Mouse (Mus musculus) erythroblast, embryonic 14.5 days (primary cell): ENCODE measurements at regions not wholly inside any gene's neighbourhood (a gene's known extent, or its start where the extent isn't known, plus 50 kb on each side); places are given as distances from the start of the nearest gene placed in this dataset.

Source experiments
- H3K27me3 ChIP-seq: 2 replicates; pipeline ENCODE4 v1.6.1; 2012; ENCODE audit warnings: inconsistent platforms; ENCODE audit not compliant: control insufficient read depth
- H3K36me3 ChIP-seq: 2 replicates; pipeline ENCODE4 v1.6.1; 2012; ENCODE audit warnings: mild to moderate bottlenecking, inconsistent platforms; ENCODE audit not compliant: control insufficient read depth
- H3K4me1 ChIP-seq: 2 replicates; pipeline ENCODE4 v1.6.1; 2012; ENCODE audit warnings: inconsistent platforms; ENCODE audit not compliant: control insufficient read depth
- H3K4me3 ChIP-seq: replicated peaks from 2 replicates; pipeline ENCODE3; 2012; ENCODE audit warnings: moderate library complexity, mild to moderate bottlenecking, inconsistent platforms
- H3K9me3 ChIP-seq: 2 replicates; pipeline ENCODE4 v1.6.1; 2012; ENCODE audit warnings: low read length, inconsistent platforms, mixed read lengths; ENCODE audit not compliant: control insufficient read depth
- GATA1 ChIP-seq: IDR thresholded peaks from 2 replicates; pipeline ENCODE4 v1.6.1; 2012; ENCODE audit warnings: low read length, inconsistent platforms, mixed read lengths
- TAL1 ChIP-seq: IDR thresholded peaks from 3 replicates; pipeline ENCODE4 v1.6.1; 2012; ENCODE audit warnings: low read length, inconsistent platforms, mixed read lengths

DNA sequence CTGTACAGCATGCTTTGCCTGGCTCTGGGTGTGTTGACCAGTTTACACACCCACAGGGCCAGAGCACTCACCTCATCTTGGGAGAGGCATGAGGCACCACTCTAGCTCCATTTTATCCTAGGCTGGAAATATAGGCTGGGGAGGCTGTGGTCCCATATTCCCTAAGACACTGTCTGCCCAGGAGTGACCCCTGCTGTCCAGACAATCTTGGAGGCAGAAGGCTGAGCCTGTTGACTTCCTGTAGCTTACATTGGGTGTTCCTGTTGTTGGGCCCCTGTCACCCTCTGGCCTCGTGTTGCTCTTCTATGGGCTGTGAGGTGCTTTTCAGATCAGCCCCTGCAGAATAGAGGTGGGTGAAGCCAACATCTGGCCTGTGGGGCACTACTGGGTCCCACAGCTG lies 112.3 kb downstream of the Pja1 start:
- Histone ChIP-seq H3K9me3 (no peaks in the 10 kb centered on the region), H3K27me3 (peaks cover 18% of the 10 kb centered on the region), H3K4me3 (no peak overlapping the region), H3K36me3 (no peaks in the 10 kb centered on the region), H3K4me1 (no peaks in the 10 kb centered on the region)
- TF ChIP-seq GATA1 (no peak), TAL1 (no peak)

DNA sequence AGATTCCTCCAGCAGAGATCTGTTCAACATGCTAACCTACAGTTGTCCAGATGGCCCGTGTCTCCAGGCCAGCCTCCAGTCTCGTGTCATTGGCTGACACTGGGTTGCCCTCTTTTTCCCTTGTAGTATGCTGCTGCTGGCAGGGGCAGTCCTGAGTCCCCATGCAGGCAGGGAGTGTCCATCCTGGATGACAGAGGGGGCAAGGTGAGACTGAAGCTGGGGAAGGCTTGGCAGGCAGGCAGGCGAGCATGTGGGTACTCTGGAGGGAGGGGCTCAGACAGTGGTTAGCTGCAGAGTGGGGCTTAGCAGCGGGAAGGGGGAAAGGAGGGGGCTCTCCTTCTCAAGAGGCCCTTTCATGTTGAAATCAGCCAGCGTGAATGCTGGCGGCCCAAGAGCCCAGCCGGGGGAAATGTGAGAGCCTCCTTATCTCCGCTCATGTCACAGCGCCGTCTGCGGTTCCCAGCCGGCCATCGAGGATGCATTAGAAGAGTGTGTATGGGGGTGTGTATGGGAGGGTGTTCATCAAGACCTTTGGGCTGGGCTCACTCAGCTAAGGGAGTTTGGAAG lies 112.9 kb downstream of the Pja1 start:
- H3K4me1 ChIP-seq = no peaks in the 10 kb centered on the region
- no peak overlapping the region for H3K4me3 ChIP-seq
- peaks cover 18% of the 10 kb centered on the region for H3K27me3 ChIP-seq
- TF ChIP-seq TAL1 (no peak), GATA1 (no peak)
- H3K36me3 ChIP-seq = no peaks in the 10 kb centered on the region
- no peaks in the 10 kb centered on the region for H3K9me3 ChIP-seq

DNA sequence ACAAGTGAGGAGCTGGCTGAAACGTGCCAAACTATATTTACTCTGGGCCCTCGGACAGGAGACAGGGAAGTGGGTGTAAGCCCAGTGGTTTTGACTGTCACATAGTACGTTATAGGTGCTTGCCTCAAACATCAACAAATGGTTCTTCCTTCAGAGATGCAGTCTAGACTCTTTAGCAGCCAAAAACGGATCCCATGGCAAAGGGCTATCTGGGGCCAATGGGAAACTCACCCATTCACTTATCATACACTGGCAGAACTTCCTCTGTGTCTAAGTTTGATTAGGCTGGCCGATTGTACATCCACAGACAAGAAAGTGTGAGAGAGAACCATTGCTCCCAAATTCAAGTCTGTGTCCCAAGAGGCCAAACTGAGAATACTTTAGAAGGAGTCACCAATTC lies 115.9 kb downstream of the Pja1 start:
- no peaks in the 10 kb centered on the region for H3K36me3 ChIP-seq
- H3K4me3 ChIP-seq = no peak overlapping the region
- TF ChIP-seq TAL1 (no peak), GATA1 (no peak)
- no peaks in the 10 kb centered on the region for H3K4me1 ChIP-seq
- H3K9me3 ChIP-seq = no peaks in the 10 kb centered on the region
- H3K27me3 ChIP-seq = peaks cover 21% of the 10 kb centered on the region

DNA sequence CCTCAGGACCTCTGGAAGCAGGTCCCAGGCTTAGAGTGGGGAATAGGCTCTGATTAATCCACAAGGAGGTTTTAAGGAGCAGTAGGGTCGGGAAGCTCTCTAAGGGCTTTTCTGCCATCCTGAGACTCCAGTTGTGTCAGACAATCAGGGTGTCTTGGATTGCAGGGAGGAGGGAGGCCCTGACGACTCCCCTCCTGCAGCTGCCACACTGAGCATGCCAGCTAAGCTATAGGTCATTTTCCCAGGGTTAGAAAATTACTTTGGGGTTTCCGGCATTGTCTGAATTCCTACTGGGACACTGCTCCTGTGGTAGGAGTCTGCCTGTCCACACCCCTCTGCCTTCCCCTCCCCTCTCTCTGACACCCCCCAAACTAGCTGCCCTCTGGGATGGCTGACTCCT lies 120.8 kb downstream of the Pja1 start:
- H3K4me1 ChIP-seq = no peaks in the 10 kb centered on the region
- no peak for TF ChIP-seq TAL1
- no peak for TF ChIP-seq GATA1
- H3K4me3 ChIP-seq = no peak overlapping the region
- H3K9me3 ChIP-seq = no peaks in the 10 kb centered on the region
- H3K36me3 ChIP-seq = no peaks in the 10 kb centered on the region
- peaks cover 15% of the 10 kb centered on the region for H3K27me3 ChIP-seq

DNA sequence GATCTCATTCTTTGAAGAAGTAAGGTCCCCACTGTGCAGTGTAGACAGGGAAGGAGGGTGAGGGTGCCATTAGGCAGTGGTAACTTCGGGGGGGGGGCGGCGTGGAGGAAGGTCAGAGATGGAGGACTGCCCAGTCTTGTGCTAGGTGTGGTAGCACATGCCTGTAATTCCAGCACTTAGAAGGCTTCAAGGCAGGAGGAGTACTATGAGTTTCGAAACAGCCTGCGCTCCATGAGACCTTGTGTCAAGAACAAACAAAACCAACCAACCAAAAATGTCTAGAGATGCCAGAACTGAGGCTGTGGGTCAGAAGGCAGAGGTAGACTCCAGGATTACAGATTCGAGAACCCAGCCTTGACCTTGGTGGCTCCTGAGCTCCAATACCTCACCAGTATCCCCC lies 130.8 kb downstream of the Pja1 start:
- Histone ChIP-seq H3K36me3 (no peaks in the 10 kb centered on the region), H3K4me1 (no peaks in the 10 kb centered on the region), H3K4me3 (no peak overlapping the region), H3K9me3 (no peaks in the 10 kb centered on the region), H3K27me3 (no peaks in the 10 kb centered on the region)
- TF ChIP-seq GATA1 (no peak), TAL1 (no peak)

DNA sequence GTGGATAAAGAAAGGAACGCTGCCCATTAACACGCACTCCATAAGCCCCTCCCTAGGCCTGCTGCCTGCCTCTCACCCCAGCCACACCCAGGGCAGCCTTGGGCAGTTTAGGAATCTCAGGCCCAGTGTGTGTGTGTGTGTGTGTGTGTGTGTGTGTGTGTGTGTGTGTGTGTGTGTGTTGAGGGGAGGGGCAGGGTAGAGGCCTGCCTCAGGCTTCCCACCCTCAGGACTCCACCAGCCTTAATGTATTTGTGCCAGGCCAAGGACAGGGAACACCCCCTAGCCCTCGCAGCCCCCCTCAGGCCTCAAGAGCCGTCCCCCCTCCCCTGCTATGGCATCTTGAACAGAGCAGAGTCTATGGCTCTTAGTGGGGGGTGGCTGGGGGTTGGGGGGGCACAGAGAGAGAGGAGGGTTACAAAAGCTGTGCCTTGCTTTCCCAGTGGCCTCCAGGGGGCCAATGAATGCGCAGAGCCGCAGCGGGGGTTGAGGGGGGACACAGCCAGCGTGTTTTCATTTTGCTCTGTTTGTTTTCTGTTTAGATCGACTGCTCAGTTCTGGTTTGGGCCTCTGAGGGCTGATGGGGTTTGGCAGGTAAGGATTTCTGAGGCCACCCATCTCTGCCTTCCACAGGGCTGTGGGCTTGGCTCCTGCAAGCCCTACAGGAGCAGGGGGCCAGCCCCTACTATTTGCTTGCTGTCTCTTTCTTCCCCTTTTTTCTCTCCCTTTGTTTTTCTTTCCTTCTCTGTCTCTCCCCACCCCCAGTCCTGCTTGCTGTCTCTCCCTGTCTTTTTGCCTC lies 131.8 kb downstream of the Pja1 start:
- TF ChIP-seq TAL1 = no peak
- no peak for TF ChIP-seq GATA1
- H3K36me3 ChIP-seq = no peaks in the 10 kb centered on the region
- no peaks in the 10 kb centered on the region for H3K4me1 ChIP-seq
- no peak overlapping the region for H3K4me3 ChIP-seq
- H3K27me3 ChIP-seq = no peaks in the 10 kb centered on the region
- H3K9me3 ChIP-seq = no peaks in the 10 kb centered on the region

DNA sequence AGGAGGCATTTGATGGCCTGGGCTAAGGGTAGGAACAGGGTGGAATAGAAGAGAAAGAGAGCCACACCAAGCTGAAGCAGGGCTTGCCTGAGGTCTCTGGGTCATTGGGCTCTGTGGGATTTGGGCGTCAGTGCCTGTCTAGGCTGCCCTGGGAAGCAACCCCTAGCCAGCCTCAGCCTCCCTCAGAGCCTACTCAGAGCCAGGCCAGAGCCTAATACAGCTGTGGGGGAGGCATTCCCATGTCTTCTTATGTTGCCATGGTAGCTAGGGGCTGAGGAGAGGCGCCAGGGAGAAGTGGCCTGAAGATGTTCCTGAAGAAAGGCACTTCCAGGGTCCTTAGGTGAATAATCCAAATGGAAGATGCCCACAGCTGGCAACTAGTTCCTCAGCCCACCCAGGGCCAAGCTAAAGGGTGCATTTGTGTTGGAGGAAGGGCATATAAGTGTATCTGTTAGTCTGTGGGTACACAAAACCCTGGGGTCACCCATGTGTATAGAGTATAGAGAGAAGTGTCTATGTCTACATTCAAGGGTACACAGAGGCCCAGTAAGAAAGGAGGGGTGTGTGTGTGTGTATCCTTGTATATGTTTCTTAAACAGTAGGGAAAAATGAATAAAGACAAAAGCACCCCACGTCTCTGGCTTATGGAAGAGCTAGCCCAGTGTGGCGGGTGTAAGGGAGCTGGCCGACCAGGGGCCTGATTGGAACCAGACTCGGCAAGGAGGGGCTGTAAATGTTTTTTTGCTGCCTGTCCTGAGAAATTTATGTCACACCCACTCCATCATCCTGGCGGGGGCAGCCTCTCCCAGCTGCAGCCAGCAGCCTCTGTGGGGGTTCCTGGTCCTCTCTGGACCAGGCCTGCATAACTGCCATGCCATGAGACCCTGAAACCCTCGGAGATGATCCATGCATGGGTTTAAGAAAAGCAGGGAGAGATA lies 134.2 kb downstream of the Pja1 start:
- H3K4me3 ChIP-seq = no peak overlapping the region
- H3K27me3 ChIP-seq = peaks cover 2% of the 10 kb centered on the region; the same call in 1 of the 2 replicates
- H3K36me3 ChIP-seq = no peaks in the 10 kb centered on the region
- TF ChIP-seq TAL1 = no peak
- TF ChIP-seq GATA1 = no peak
- no peaks in the 10 kb centered on the region for H3K4me1 ChIP-seq
- H3K9me3 ChIP-seq = no peaks in the 10 kb centered on the region

DNA sequence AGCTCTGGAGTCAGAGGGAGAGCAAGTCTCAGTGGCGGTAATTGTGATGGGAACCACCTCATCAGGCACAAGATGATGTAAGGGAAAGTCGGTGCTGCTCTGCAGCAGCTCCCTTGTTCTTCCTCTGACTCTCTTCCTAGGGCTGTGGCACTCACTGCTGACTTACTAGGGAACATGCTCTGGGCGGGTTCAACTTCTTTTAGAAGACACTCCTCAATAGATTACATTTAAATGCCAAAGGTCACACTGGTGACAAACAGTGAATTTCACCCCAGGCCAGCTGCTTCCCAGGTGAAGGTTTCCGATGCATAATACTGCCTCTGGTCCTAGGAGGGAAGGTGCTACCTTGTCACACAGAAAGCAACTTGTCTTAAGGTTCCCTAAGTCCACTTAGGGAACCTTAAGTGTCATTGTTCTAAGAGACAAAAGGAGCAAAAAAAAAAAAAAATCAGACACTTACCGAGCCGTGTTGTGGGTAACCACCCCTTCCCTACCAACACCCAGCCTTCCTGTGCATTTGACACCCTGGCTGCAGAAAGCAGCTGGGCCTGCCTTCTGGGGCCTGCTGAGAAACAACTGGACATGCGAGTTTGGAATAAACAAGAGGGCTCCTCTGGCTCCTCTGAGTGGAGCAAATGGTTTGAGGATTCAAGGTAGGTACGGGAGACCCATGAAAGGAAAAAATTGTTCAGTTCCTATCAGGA lies 135.0 kb downstream of the Pja1 start:
- Histone ChIP-seq H3K4me3 (no peak overlapping the region), H3K27me3 (peaks cover 2% of the 10 kb centered on the region; the same call in 1 of the 2 replicates), H3K9me3 (no peaks in the 10 kb centered on the region), H3K36me3 (no peaks in the 10 kb centered on the region), H3K4me1 (no peaks in the 10 kb centered on the region)
- TF ChIP-seq TAL1 (no peak), GATA1 (no peak)

DNA sequence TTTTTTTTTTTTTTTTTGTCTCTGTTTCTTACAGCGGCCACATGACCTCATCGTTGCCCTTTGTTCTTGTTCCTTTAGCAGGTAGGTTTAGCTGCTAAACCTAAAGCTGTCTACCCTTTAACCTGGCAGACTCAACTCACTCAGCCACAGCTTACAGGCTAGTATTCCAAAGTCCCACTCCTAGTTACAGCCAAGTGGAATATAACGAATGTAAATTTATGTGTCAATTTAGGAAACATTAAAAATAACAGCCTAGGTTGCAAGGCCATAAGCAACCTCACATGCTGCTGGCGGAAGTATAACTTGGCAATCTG lies 138.7 kb downstream of the Pja1 start:
- TF ChIP-seq GATA1 (no peak), TAL1 (no peak)
- no peak overlapping the region for H3K4me3 ChIP-seq

More for the DNA sequence above, 138.7 kb downstream of the Pja1 start:
- H3K4me1 ChIP-seq = no peaks in the 10 kb centered on the region
- no peaks in the 10 kb centered on the region for H3K36me3 ChIP-seq
- peaks cover 8% of the 10 kb centered on the region; the same call in 1 of the 2 replicates for H3K27me3 ChIP-seq
- no peaks in the 10 kb centered on the region for H3K9me3 ChIP-seq
